Mouse (Mus musculus) liver, adult 2 months (tissue): ENCODE measurements around the gene Rps10.
A peak's percentile ranks its signal among the peaks of the same experiment; 100 is the strongest.

Source experiments
- CTCF ChIP-seq: fragments of 200-500 bp; IDR thresholded peaks from 2 replicates; pipeline ENCODE4 v1.5.1; 2011; ENCODE audit warnings: low read depth, low read length, control low read depth
- POLR2A ChIP-seq: fragments of 200-500 bp; IDR thresholded peaks from 2 replicates; pipeline ENCODE4 v1.6.1; 2011; ENCODE audit warnings: low read length, control low read depth; ENCODE audit not compliant: insufficient read depth; ENCODE audit errors: extremely low read depth

GRCm38 (mm10) chr17:27623360-27624326, 12.8 kb downstream of the Rps10 start, which contains the start of gene Nudt3:
- TF ChIP-seq CTCF, result 0 out of 2 replicates have a peak, but pooled peaks have one; percentile 15
- peak; percentile 23; the same call in 1 of the 2 replicates for TF ChIP-seq POLR2A
